Mouse (Mus musculus): ENCODE measurements around the gene Gm3573.
"Not testable (repeated sequence)": the region's sequence is repeated elsewhere in the genome, so short reads cannot be mapped to it uniquely, and the experiment has no call there.

The Gm3573 gene

GRCm38 (mm10) chr14:42190691-42191090 is at the start of gene Gm3573:
Gm3573 (minus strand) TSS chr14:42190791.
- not testable (repeated sequence) for H3K27me3 ChIP-seq (ENCODE audit: control insufficient read depth, insufficient read depth, low read length, poor library complexity, severe bottlenecking); H3K36me3 ChIP-seq (ENCODE audit: control insufficient read depth, insufficient read depth, low read length, poor library complexity, severe bottlenecking); DNase-seq (ENCODE audit: low read depth, low spot score)

GRCm38 (mm10) chr14:42216766-42217537 is 26.4 kb upstream of the Gm3573 start:
- not testable (repeated sequence) for H3K36me3 ChIP-seq (ENCODE audit: control insufficient read depth, insufficient read depth, low read length, poor library complexity, severe bottlenecking); H3K27me3 ChIP-seq (ENCODE audit: control insufficient read depth, insufficient read depth, low read length, poor library complexity, severe bottlenecking); DNase-seq (ENCODE audit: low read depth, low spot score)

- not testable (repeated sequence) for H3K27me3 ChIP-seq (ENCODE audit: control insufficient read depth, insufficient read depth, low read length, poor library complexity, severe bottlenecking); DNase-seq (ENCODE audit: low read depth, low spot score); H3K36me3 ChIP-seq (ENCODE audit: control insufficient read depth, insufficient read depth, low read length, poor library complexity, severe bottlenecking)
Observed at GRCm38 (mm10) chr14:42183936-42184335, 6.7 kb downstream of the Gm3573 start.

- H3K27me3 ChIP-seq (ENCODE audit: control insufficient read depth, insufficient read depth, low read length, poor library complexity, severe bottlenecking); H3K36me3 ChIP-seq (ENCODE audit: control insufficient read depth, insufficient read depth, low read length, poor library complexity, severe bottlenecking); DNase-seq (ENCODE audit: low read depth, low spot score): not testable (repeated sequence)
Observed at GRCm38 (mm10) chr14:42162522-42162921, 28.1 kb downstream of the Gm3573 start, which contains the start of gene Gm17027. Gm17027 (minus strand) TSS chr14:42162622.
